Mouse (Mus musculus) thymus, adult 2 months (tissue): ENCODE measurements around the gene Ptprg. TPM values are rescaled to one million over a fixed set of nuclear protein-coding genes. Genes with fewer than 3 reads are reported as not detected.

Experiments
- DNase-seq: peaks from one replicate; pipeline ENCODE4 v3.0.0; 2021
- H3K27ac ChIP-seq: fragments of 200-500 bp; 2 replicates; pipeline ENCODE4 v1.5.1; 2012; ENCODE audit warnings: low read length, control low read depth; ENCODE audit not compliant: control insufficient read depth, insufficient read depth
- H3K27me3 ChIP-seq: fragments of 200-500 bp; 2 replicates; pipeline ENCODE4 v1.6.1; 2012; ENCODE audit warnings: mild to moderate bottlenecking, low read length, moderate library complexity, mixed read lengths; ENCODE audit not compliant: control insufficient read depth, insufficient read depth
- H3K36me3 ChIP-seq: fragments of 200-500 bp; 2 replicates; pipeline ENCODE4 v1.6.1; 2012; ENCODE audit warnings: mild to moderate bottlenecking, low read length, moderate library complexity; ENCODE audit not compliant: control insufficient read depth, insufficient read depth
- H3K4me1 ChIP-seq: fragments of 200-500 bp; replicated peaks from 2 replicates; pipeline ENCODE4 v1.6.1; 2012; ENCODE audit warnings: low read length; ENCODE audit not compliant: control insufficient read depth, insufficient read depth
- H3K4me3 ChIP-seq: fragments of 200-500 bp; 2 replicates; pipeline ENCODE4 v1.5.1; 2012; ENCODE audit warnings: mild to moderate bottlenecking, low read length, control low read depth, moderate library complexity; ENCODE audit not compliant: control insufficient read depth, insufficient read depth
- CTCF ChIP-seq: fragments of 200-500 bp; IDR thresholded peaks from 2 replicates; pipeline ENCODE4 v1.5.1; 2012; ENCODE audit warnings: mild to moderate bottlenecking, control low read depth, low read length, moderate library complexity, borderline replicate concordance; ENCODE audit not compliant: control insufficient read depth, poor library complexity, insufficient read depth; ENCODE audit errors: extremely low read depth
- POLR2A ChIP-seq: fragments of 200-500 bp; IDR thresholded peaks from 2 replicates; pipeline ENCODE4 v1.6.1; 2012; ENCODE audit warnings: mild to moderate bottlenecking, low read length, control low read depth, moderate library complexity; ENCODE audit not compliant: control insufficient read depth, poor library complexity, insufficient read depth; ENCODE audit errors: extremely low read depth
- WGBS: fragments of 180-500 bp; shearing (Covaris S2); methylation state at CpG from one replicate; pipeline ENCODE4 v1.1.7; 2018; 5-methylcytosine and 5-hydroxymethylcytosine counted together
- polyA plus RNA-seq: library from polyadenylated mRNA; depleted of rRNA; stranded (reverse); fragments of >200 nt; gene quantifications from 2 replicates; pipeline ENCODE4 v1.2.3, GENCODE M21; 2012

Ptprg gene
- polyA plus RNA-seq, 1 experiment, result 12.3 TPM

- H3K27ac ChIP-seq, result no peak overlapping the region
- no peaks in the 10 kb centered on the region for H3K27me3 ChIP-seq
- no peak for DNase-seq
- no peak for TF ChIP-seq POLR2A
- no peak for TF ChIP-seq CTCF
- H3K4me1 ChIP-seq, result no peaks in the 10 kb centered on the region
- 92% methylated on average over 12 of the region's 12 CpGs for WGBS
- H3K4me3 ChIP-seq, result no peak overlapping the region
- H3K36me3 ChIP-seq, result no peaks in the 10 kb centered on the region
Measured at GRCm38 (mm10) chr14:12189717-12190600, 636.6 kb downstream of the Ptprg start.

- Histone ChIP-seq H3K36me3 (no peaks in the 10 kb centered on the region), H3K27me3 (no peaks in the 10 kb centered on the region), H3K27ac (no peak overlapping the region), H3K4me1 (no peaks in the 10 kb centered on the region), H3K4me3 (no peak overlapping the region)
- no peak for TF ChIP-seq POLR2A
- no peak for TF ChIP-seq CTCF
- DNase-seq, result no peak
- WGBS, result 97% methylated on average over 6 of the region's 6 CpGs
Measured at GRCm38 (mm10) chr14:12191076-12191475, 637.7 kb downstream of the Ptprg start.

- H3K4me1 ChIP-seq, result no peaks in the 10 kb centered on the region
- no peak overlapping the region for H3K4me3 ChIP-seq
- H3K27ac ChIP-seq, result no peak overlapping the region
- no peaks in the 10 kb centered on the region for H3K27me3 ChIP-seq
- TF ChIP-seq POLR2A (no peak), CTCF (no peak)
- no peak for DNase-seq
- 71% methylated on average over 7 of the region's 7 CpGs for WGBS
- H3K36me3 ChIP-seq, result no peaks in the 10 kb centered on the region
Measured at GRCm38 (mm10) chr14:12198735-12199134, 645.4 kb downstream of the Ptprg start.

- TF ChIP-seq CTCF (no peak), POLR2A (no peak)
- no peak for DNase-seq
- Histone ChIP-seq H3K4me3 (no peak overlapping the region), H3K4me1 (no peaks in the 10 kb centered on the region), H3K27ac (no peak overlapping the region), H3K27me3 (no peaks in the 10 kb centered on the region), H3K36me3 (no peaks in the 10 kb centered on the region)
- 90% methylated on average over 13 of the region's 13 CpGs for WGBS
Measured at GRCm38 (mm10) chr14:12199956-12200950, 646.9 kb downstream of the Ptprg start.

- no peaks in the 10 kb centered on the region for H3K27me3 ChIP-seq
- no peak overlapping the region for H3K4me3 ChIP-seq
- H3K36me3 ChIP-seq, result no peaks in the 10 kb centered on the region
- H3K27ac ChIP-seq, result no peak overlapping the region
- no peak for DNase-seq
- H3K4me1 ChIP-seq, result no peaks in the 10 kb centered on the region
- TF ChIP-seq CTCF (no peak), POLR2A (no peak)
- WGBS, result 82% methylated on average over 10 of the region's 10 CpGs
Measured at GRCm38 (mm10) chr14:12202214-12202613, 648.9 kb downstream of the Ptprg start.

- 91% methylated on average over 7 of the region's 7 CpGs for WGBS
- no peak for DNase-seq
- no peaks in the 10 kb centered on the region for H3K27me3 ChIP-seq
- no peak overlapping the region for H3K4me3 ChIP-seq
- H3K4me1 ChIP-seq, result no peaks in the 10 kb centered on the region
- H3K27ac ChIP-seq, result no peak overlapping the region
- H3K36me3 ChIP-seq, result no peaks in the 10 kb centered on the region
- TF ChIP-seq POLR2A, result no peak
- TF ChIP-seq CTCF, result no peak
Measured at GRCm38 (mm10) chr14:12203081-12203480, 649.7 kb downstream of the Ptprg start.
